Mouse (Mus musculus): ENCODE results near the gene Rcan3. TPM values are rescaled to one million over a fixed set of nuclear protein-coding genes. Genes with fewer than 3 reads are reported as not detected.

The Rcan3 gene
- polyA plus RNA-seq, 2 experiments, result 2.2 to 2.8 TPM

- ATAC-seq (ENCODE audit: insufficient read depth) (no peak), DNase-seq (ENCODE audit: low read depth in 3 of 3, low spot score in 3 of 3) (no peak)
- H3K27ac ChIP-seq, result no peak overlapping the region
- H3K4me3 ChIP-seq (ENCODE audit: insufficient read depth in 1 of 2, low read depth in 2 of 2, low read length in 2 of 2), result no peak overlapping the region
- H3K27me3 ChIP-seq (ENCODE audit: control insufficient read depth, insufficient read depth, low read length), result no peaks in the 10 kb centered on the region
- H3K36me3 ChIP-seq (replicated peaks; ENCODE audit: control insufficient read depth, insufficient read depth, low read depth), result no peaks in the 10 kb centered on the region
- WGBS (ENCODE audit: insufficient replicate concordance), result 59% methylated on average over 3 of the region's 3 CpGs
- no peaks in the 10 kb centered on the region for H3K4me1 ChIP-seq (replicated peaks; ENCODE audit: control insufficient read depth in 2 of 2, insufficient read depth in 2 of 2, low read length in 1 of 2)
- peaks cover 2% of the 10 kb centered on the region; the same call in 1 of the 2 replicates for H3K9me3 ChIP-seq (ENCODE audit: control insufficient read depth, low read length)
- no peak overlapping the region for H3K4me2 ChIP-seq (ENCODE audit: low read depth)
- H3K9ac ChIP-seq (replicated peaks), result no peak overlapping the region
- no peak for TF ChIP-seq EP300 (IDR thresholded peaks at IDR 0.05; ENCODE audit: low read depth)
- peak; percentile 76 for TF ChIP-seq CTCF (IDR thresholded peaks at IDR 0.05; ENCODE audit: low read depth)
Measured at GRCm38 (mm10) chr4:135375444-135375843, 58.2 kb downstream of the Rcan3 start.

DNA sequence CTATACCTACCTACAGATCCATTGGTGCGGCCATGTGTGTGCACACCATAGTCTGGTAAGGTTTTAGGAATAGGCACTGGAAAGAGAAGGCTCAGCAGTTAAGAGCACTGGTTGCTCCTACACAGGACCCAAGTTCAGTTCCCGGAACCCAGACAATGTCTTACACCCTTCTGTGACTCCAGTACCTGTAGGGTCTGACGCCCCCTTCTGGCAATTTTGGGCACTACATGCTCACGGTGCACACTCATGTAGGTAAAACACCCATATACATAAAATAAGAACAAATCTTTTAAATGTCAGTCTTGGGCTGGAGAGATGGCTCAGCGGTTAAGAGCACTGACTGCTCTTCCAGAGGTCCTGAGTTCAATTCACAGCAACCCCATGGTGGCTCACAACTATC, 60.4 kb downstream of the Rcan3 start:
- Histone ChIP-seq H3K4me1 (replicated peaks; ENCODE audit: control insufficient read depth in 2 of 2, insufficient read depth in 2 of 2, low read length in 1 of 2) (no peaks in the 10 kb centered on the region), H3K9me3 (ENCODE audit: control insufficient read depth, low read length) (peaks cover 2% of the 10 kb centered on the region; the same call in 1 of the 2 replicates), H3K9ac (replicated peaks) (no peak overlapping the region), H3K4me2 (ENCODE audit: low read depth) (no peak overlapping the region), H3K27me3 (ENCODE audit: control insufficient read depth, insufficient read depth, low read length) (no peaks in the 10 kb centered on the region), H3K36me3 (replicated peaks; ENCODE audit: control insufficient read depth, insufficient read depth, low read depth) (no peaks in the 10 kb centered on the region), H3K27ac (no peak overlapping the region), H3K4me3 (ENCODE audit: insufficient read depth in 1 of 2, low read depth in 2 of 2, low read length in 2 of 2) (no peak overlapping the region)
- DNase-seq (ENCODE audit: low read depth in 3 of 3, low spot score in 3 of 3) (no peak), ATAC-seq (ENCODE audit: insufficient read depth) (no peak)
- no peak for TF ChIP-seq EP300 (IDR thresholded peaks at IDR 0.05; ENCODE audit: low read depth)
- TF ChIP-seq CTCF (IDR thresholded peaks at IDR 0.05; ENCODE audit: low read depth), result peak; percentile 55
- WGBS (ENCODE audit: insufficient replicate concordance), result 73% methylated on average over 5 of the region's 5 CpGs

GRCm38 (mm10) chr4:135370372-135370771, 63.3 kb downstream of the Rcan3 start:
- peaks cover under 1% of the 10 kb centered on the region; the same call in 1 of the 2 replicates for H3K9me3 ChIP-seq (ENCODE audit: control insufficient read depth, low read length)
- H3K4me3 ChIP-seq (ENCODE audit: insufficient read depth in 1 of 2, low read depth in 2 of 2, low read length in 2 of 2), result no peak overlapping the region
- TF ChIP-seq EP300 (IDR thresholded peaks at IDR 0.05; ENCODE audit: low read depth), result no peak
- no peak for TF ChIP-seq CTCF (IDR thresholded peaks at IDR 0.05; ENCODE audit: low read depth)
- no peaks in the 10 kb centered on the region for H3K4me1 ChIP-seq (replicated peaks; ENCODE audit: control insufficient read depth in 2 of 2, insufficient read depth in 2 of 2, low read length in 1 of 2)
- DNase-seq (ENCODE audit: low read depth in 3 of 3, low spot score in 3 of 3) (no peak), ATAC-seq (ENCODE audit: insufficient read depth) (no peak)
- no peaks in the 10 kb centered on the region for H3K27me3 ChIP-seq (ENCODE audit: control insufficient read depth, insufficient read depth, low read length)
- no peak overlapping the region for H3K9ac ChIP-seq (replicated peaks)
- no peaks in the 10 kb centered on the region for H3K36me3 ChIP-seq (replicated peaks; ENCODE audit: control insufficient read depth, insufficient read depth, low read depth)
- no peak overlapping the region for H3K4me2 ChIP-seq (ENCODE audit: low read depth)
- no peak overlapping the region for H3K27ac ChIP-seq
- WGBS (ENCODE audit: insufficient replicate concordance), result 67% methylated on average over 11 of the region's 11 CpGs

- Histone ChIP-seq H3K9me3 (ENCODE audit: control insufficient read depth, low read length) (no peaks in the 10 kb centered on the region), H3K4me3 (ENCODE audit: insufficient read depth in 1 of 2, low read depth in 2 of 2, low read length in 2 of 2) (no peak overlapping the region), H3K4me2 (ENCODE audit: low read depth) (no peak overlapping the region), H3K9ac (replicated peaks) (no peak overlapping the region), H3K27ac (no peak overlapping the region), H3K36me3 (replicated peaks; ENCODE audit: control insufficient read depth, insufficient read depth, low read depth) (no peaks in the 10 kb centered on the region), H3K4me1 (replicated peaks; ENCODE audit: control insufficient read depth in 2 of 2, insufficient read depth in 2 of 2, low read length in 1 of 2) (no peaks in the 10 kb centered on the region), H3K27me3 (ENCODE audit: control insufficient read depth, insufficient read depth, low read length) (no peaks in the 10 kb centered on the region)
- whole genome bisulfite sequencing (ENCODE audit: insufficient replicate concordance), result 52% methylated on average over 6 of the region's 6 CpGs
- TF ChIP-seq EP300 (IDR thresholded peaks at IDR 0.05; ENCODE audit: low read depth) (no peak), CTCF (IDR thresholded peaks at IDR 0.05; ENCODE audit: low read depth) (no peak)
- ATAC-seq (ENCODE audit: insufficient read depth), result no peak
- DNase-seq (ENCODE audit: low read depth in 3 of 3, low spot score in 3 of 3), result no peak
Measured at GRCm38 (mm10) chr4:135362828-135363227, 70.8 kb downstream of the Rcan3 start.

MicroRNA genes within 50 kb of the gene (microRNA counts, 519-probe panel; counts per million panel counts)
- microRNA mmu-miR-700, result 69.9 counts per million

Small RNAs within 50 kb of the gene (microRNA-seq; reads per million reads assigned to microRNA genes)
- gene Mir700, result 264 reads per million, percentile 59 among the genes with 10 or more reads in this experiment

Other genes with a start within 250 kb of the Rcan3 start
- 29.7 and 40.8 TPM in 2 replicates for gene Clic4, start 161.0 kb downstream of the Rcan3 start, polyA plus RNA-seq (2012; rRNA removed)
- 65.8 and 76.5 TPM in 2 replicates for gene Clic4, start 161.0 kb downstream of the Rcan3 start, polyA plus RNA-seq (2014; fragmentation: Nextera tagmentation; extraction: Ambion mirVana)
- gene Srrm1, start 80.5 kb downstream of the Rcan3 start, polyA plus RNA-seq (2012; rRNA removed), result 26.7 and 43.6 TPM in 2 replicates
- 94.8 and 99.4 TPM in 2 replicates for gene Srrm1, start 80.5 kb downstream of the Rcan3 start, polyA plus RNA-seq (2014; fragmentation: Nextera tagmentation; extraction: Ambion mirVana)
- gene Ncmap, start 35.6 kb downstream of the Rcan3 start, polyA plus RNA-seq (2012; rRNA removed), result 0.04 and 0.08 TPM in 2 replicates
- 0.06 TPM in 1 of 2 replicates, not detected in the other for gene Ncmap, start 35.6 kb downstream of the Rcan3 start, polyA plus RNA-seq (2014; fragmentation: Nextera tagmentation; extraction: Ambion mirVana)
- gene Stpg1, start 60.9 kb upstream of the Rcan3 start, polyA plus RNA-seq (2012; rRNA removed), result 0.01 and 0.02 TPM in 2 replicates
- gene Stpg1, start 60.9 kb upstream of the Rcan3 start, polyA plus RNA-seq (2014; fragmentation: Nextera tagmentation; extraction: Ambion mirVana), result 0.08 TPM in 1 of 2 replicates, not detected in the other
- 2.9 and 3.2 TPM in 2 replicates for gene Nipal3, start 61.2 kb upstream of the Rcan3 start, polyA plus RNA-seq (2012; rRNA removed)
- gene Nipal3, start 61.2 kb upstream of the Rcan3 start, polyA plus RNA-seq (2014; fragmentation: Nextera tagmentation; extraction: Ambion mirVana), result 2.5 and 3.9 TPM in 2 replicates
- 0.13 and 0.14 TPM in 2 replicates for gene Grhl3, start 139.8 kb upstream of the Rcan3 start, polyA plus RNA-seq (2012; rRNA removed)
- gene Grhl3, start 139.8 kb upstream of the Rcan3 start, polyA plus RNA-seq (2014; fragmentation: Nextera tagmentation; extraction: Ambion mirVana), result 0.11 and 0.15 TPM in 2 replicates